Mouse (Mus musculus) lung, postnatal 0 days (tissue): ENCODE data around the gene Ninl.

ENCODE experiments used
- CTCF ChIP-seq: IDR thresholded peaks from 2 replicates; pipeline ENCODE4 v1.5.1; 2016; ENCODE audit warnings: antibody characterized with exemption, mild to moderate bottlenecking
- EP300 ChIP-seq: IDR thresholded peaks from 2 replicates; pipeline ENCODE4 v1.6.1; 2016; ENCODE audit warnings: antibody characterized with exemption, mild to moderate bottlenecking, control low read depth

- TF ChIP-seq CTCF (no peak), EP300 (no peak)
These were observed at the start of gene Ninl, which contains the start of gene Nanp for GRCm38 (mm10) chr2:151039232-151039695.
